Mouse (Mus musculus) stomach, postnatal 0 days (tissue): ENCODE results near the gene Dtl.

Experiments
- CTCF ChIP-seq: IDR thresholded peaks from 2 replicates; pipeline ENCODE4 v1.5.1; 2016; ENCODE audit warnings: antibody characterized with exemption, low read depth, mild to moderate bottlenecking, moderate library complexity
- EP300 ChIP-seq: optimal IDR thresholded peaks from 2 replicates; pipeline ENCODE3; 2016; ENCODE audit warnings: antibody characterized with exemption

DNA sequence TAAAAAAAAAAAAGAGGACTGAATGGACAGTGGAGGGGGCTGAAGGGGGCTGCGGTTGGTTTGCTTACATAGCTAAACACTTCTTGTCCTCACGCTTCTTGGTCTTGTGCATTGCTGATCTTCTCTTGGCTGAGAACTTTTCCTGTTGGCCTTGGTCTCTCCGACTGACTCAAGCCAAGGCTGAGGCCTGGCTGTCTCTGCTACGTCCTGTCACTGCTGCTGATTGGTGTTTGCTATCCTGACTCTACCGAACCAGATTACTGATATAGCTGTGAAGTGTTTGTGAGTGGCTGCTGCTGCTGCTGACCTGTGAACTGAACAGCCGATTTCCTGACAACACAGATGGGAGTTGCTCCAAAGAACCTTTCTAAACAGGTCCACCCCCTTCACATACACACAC is 66.2 kb downstream of the Dtl start:
- TF ChIP-seq CTCF (no peak), EP300 (no peak)
